In genomic region chr3:31138454-31139424, GRCm38 (mm10) we compare ENCODE assay signal across 10 mouse cellular contexts. TPM values are rescaled to one million over a fixed set of nuclear protein-coding genes. Genes with fewer than 3 reads are reported as not detected.
DNase-seq lines count a peak whose midpoint lies in the region; ATAC-seq and TF ChIP-seq lines count a peak whose summit lies in the region.
"Had no signal": no experiment of that assay in that cellular context is flagged by ENCODE, and none has a peak within 500 bp of the region (broad histone marks: within the 10 kb centered on the region; RNA-seq: fewer than 3 reads in every experiment).

No protein-coding gene starts in this region.

- peak; percentile 66 for DNase-seq in kidney, adult 18-20 months
- DNase-seq in brain, embryonic 14.5 days (ENCODE audit: low read depth), result peak; percentile 88
- DNase-seq in fibroblast of lung, adult 2 months (ENCODE audit: low read depth), result peak; percentile 49
- DNase-seq in heart, postnatal 4 days, result peak; percentile 84
- DNase-seq in left cerebral cortex, postnatal 14 days (ENCODE audit: low spot score in 2 of 2), result peak; percentile 90 to 91

- H3K27ac ChIP-seq in kidney, embryonic 15.5 days, result no peak overlapping the region
- H3K27ac ChIP-seq in testis, adult 2 months (ENCODE audit: control insufficient read depth, insufficient read depth, low read depth, low read length), result no peak overlapping the region
- H3K27ac ChIP-seq: embryonic facial prominence, embryonic 15.5 days had no signal

- H3K36me3 ChIP-seq in kidney, embryonic 15.5 days, result no peaks in the 10 kb centered on the region
- no peaks in the 10 kb centered on the region for H3K36me3 ChIP-seq in testis, adult 2 months (ENCODE audit: control insufficient read depth, insufficient read depth, low read length)
- H3K36me3 ChIP-seq: embryonic facial prominence, embryonic 15.5 days had no signal

- H3K4me3 ChIP-seq in kidney, embryonic 15.5 days (replicated peaks), result no peak overlapping the region
- no peak overlapping the region for H3K4me3 ChIP-seq in testis, adult 2 months (ENCODE audit: control insufficient read depth, low read depth, low read length)
- H3K4me3 ChIP-seq: embryonic facial prominence, embryonic 15.5 days had no signal

- TF ChIP-seq POLR2A in brain, embryonic 14.5 days (IDR thresholded peaks at IDR 0.05; ENCODE audit: borderline replicate concordance, extremely low read depth, insufficient read depth, insufficient read length, poor library complexity, severe bottlenecking), result no peak
- no peak for TF ChIP-seq POLR2A in testis, adult 2 months (IDR thresholded peaks at IDR 0.05; ENCODE audit: control insufficient read depth, low read depth, low read length)

- intact Hi-C loops in left cerebral cortex, postnatal 14 days (cut with DNase I), result loop anchor here (1.0 to 2.0 kb wide), 2 partner anchors 81 to 92 kb away; no protein-coding TSS in a partner anchor

- TF ChIP-seq CTCF in brain, embryonic 14.5 days (IDR thresholded peaks at IDR 0.05; ENCODE audit: borderline replicate concordance, extremely low read depth, insufficient read depth, insufficient read length), result peak; percentile 56; the same call in 1 of the 2 replicates
- peak; percentile 52; the same call in 1 of the 2 replicates for TF ChIP-seq CTCF in testis, adult 2 months (IDR thresholded peaks at IDR 0.05; ENCODE audit: control insufficient read depth, insufficient read depth, insufficient replicate concordance, low read depth, low read length)

- no peak overlapping the region for H3K4me2 ChIP-seq in kidney, embryonic 15.5 days
- H3K4me2 ChIP-seq: embryonic facial prominence, embryonic 15.5 days had no signal

- no peaks in the 10 kb centered on the region for H3K27me3 ChIP-seq in kidney, embryonic 15.5 days
- H3K27me3 ChIP-seq in testis, adult 2 months (ENCODE audit: control insufficient read depth, insufficient read depth, low read length), result no peaks in the 10 kb centered on the region
- H3K27me3 ChIP-seq: embryonic facial prominence, embryonic 15.5 days had no signal

- no peak for ATAC-seq in kidney, embryonic 15.5 days (replicated peaks; ENCODE audit: low FRiP score)
- peak; percentile 54 for ATAC-seq in monocyte, adult 5-6 weeks (replicated peaks; ENCODE audit: insufficient number of reproducible peaks, low FRiP score, low TSS enrichment, poor library complexity, severe bottlenecking)

- WGBS in kidney, embryonic 15.5 days, result 60% methylated on average over 13 of the region's 13 CpGs

- H3K4me1 ChIP-seq in kidney, embryonic 15.5 days, result no peaks in the 10 kb centered on the region
- H3K4me1 ChIP-seq in testis, adult 2 months (ENCODE audit: control insufficient read depth, insufficient read depth, low read length), result no peaks in the 10 kb centered on the region; the same call in 1 of the 2 replicates
- H3K4me1 ChIP-seq: embryonic facial prominence, embryonic 15.5 days had no signal

- no peaks in the 10 kb centered on the region for H3K9me3 ChIP-seq in kidney, embryonic 15.5 days (replicated peaks)
- H3K9me3 ChIP-seq: embryonic facial prominence, embryonic 15.5 days; megakaryocyte, embryonic 14.5 days had no signal

- no peak overlapping the region for H3K9ac ChIP-seq in kidney, embryonic 15.5 days
- H3K9ac ChIP-seq: embryonic facial prominence, embryonic 15.5 days had no signal

RNA-seq across cellular contexts. Expression of gene Cldn11, which starts 11.0 kb away (rescaled TPM):
- 83.0 and 94.8 TPM in 2 replicates for polyA plus RNA-seq in kidney, embryonic 15.5 days (2015; fragmentation: Nextera tagmentation; extraction: Ambion mirVana)
- polyA plus RNA-seq in brain, embryonic 14.5 days (2012; rRNA removed), result 30.6 and 31.3 TPM in 2 replicates
- total RNA-seq in heart, postnatal 4 days (2021), result 1 to 10 TPM; 3.2 to 3.7 TPM
- 100 to 1,000 TPM in 1 of 2 experiments, 10 to 100 TPM in 1; 80.3 to 138 TPM for total RNA-seq in left cerebral cortex, postnatal 14 days (2021)
- total RNA-seq in monocyte, adult 5-6 weeks (2017), result not detected in 3 replicates
- 71.5 and 115 TPM in 2 replicates for polyA plus RNA-seq in testis, adult 2 months (2012; rRNA removed)

RNA-seq across cellular contexts. Expression of gene Skil, which starts 43.9 kb away (rescaled TPM):
- polyA plus RNA-seq in kidney, embryonic 15.5 days (2015; fragmentation: Nextera tagmentation; extraction: Ambion mirVana), result 19.9 and 24.0 TPM in 2 replicates
- polyA plus RNA-seq in brain, embryonic 14.5 days (2012; rRNA removed), result 18.7 and 24.5 TPM in 2 replicates
- total RNA-seq in heart, postnatal 4 days (2021), result 10 to 100 TPM; 26.7 to 27.1 TPM
- 10 to 100 TPM; 63.1 to 64.6 TPM for total RNA-seq in left cerebral cortex, postnatal 14 days (2021)
- total RNA-seq in monocyte, adult 5-6 weeks (2017), result 160 to 207 TPM (median 169 TPM) in 3 replicates
- polyA plus RNA-seq in testis, adult 2 months (2012; rRNA removed), result 3.5 and 3.7 TPM in 2 replicates

Comparison
In these comparisons a context has a peak if more than half of its experiments do, and no peak if none do; other contexts are left out.
1. RNA of gene Cldn11, which starts 11.0 kb away (total RNA-seq): 80.3 to 138 TPM in left cerebral cortex, postnatal 14 days; 3.2 to 3.7 TPM in heart, postnatal 4 days and not detected in monocyte, adult 5-6 weeks; every median in the first group is over 10 times any median in the second.
2. Peak in every context shown above with its lines, with median percentiles within 50 percentile points of each other: DNase-seq.